Mouse (Mus musculus) heart, postnatal 0 days (tissue): Measurements from ENCODE around the gene Sgo1. TPM values are rescaled to one million over a fixed set of nuclear protein-coding genes. Genes with fewer than 3 reads are reported as not detected.
"Not testable (repeated sequence)": the region's sequence is repeated elsewhere in the genome, so short reads cannot be mapped to it uniquely, and the experiment has no call there.

Experiments
- ATAC-seq: fragments of 200-750 bp; cut with Nextera tagmentation; 2 replicates; pipeline ENCODE4 v1.8.0; 2017; ENCODE audit warnings: low read depth, moderate number of reproducible peaks, moderate library complexity; ENCODE audit not compliant: insufficient read depth
- DNase-seq: peaks from one replicate; pipeline ENCODE4 v3.0.0-alpha.2; 2016; ENCODE audit warnings: low spot score
- H3K27ac ChIP-seq: fragments of 300-500 bp; sonication (generic); 2 replicates; pipeline ENCODE4 v1.5.1; 2014; ENCODE audit warnings: low read depth, mild to moderate bottlenecking
- H3K27me3 ChIP-seq: fragments of 300-500 bp; sonication (generic); 2 replicates; pipeline ENCODE4 v1.6.1; 2014; ENCODE audit warnings: low read length, mixed read lengths; ENCODE audit not compliant: control insufficient read depth, insufficient read depth
- H3K36me3 ChIP-seq: fragments of 300-500 bp; sonication (generic); replicated peaks from 2 replicates; pipeline ENCODE4 v1.6.1; 2014; ENCODE audit warnings: low read length, mixed read lengths; ENCODE audit not compliant: control insufficient read depth, insufficient read depth
- H3K4me1 ChIP-seq: fragments of 300-500 bp; sonication (generic); 2 replicates; pipeline ENCODE4 v1.6.1; 2014; ENCODE audit warnings: antibody characterized with exemption; ENCODE audit not compliant: control insufficient read depth, insufficient read depth
- H3K4me2 ChIP-seq: fragments of 300-500 bp; sonication (generic); 2 replicates; pipeline ENCODE4 v1.6.1; 2014; ENCODE audit warnings: low read depth, mild to moderate bottlenecking, low read length, moderate library complexity
- H3K4me3 ChIP-seq: fragments of 300-500 bp; sonication (generic); 2 replicates; pipeline ENCODE4 v1.5.1; 2014; ENCODE audit warnings: low read depth, low read length
- H3K9ac ChIP-seq: fragments of 300-500 bp; sonication (generic); replicated peaks from 2 replicates; pipeline ENCODE4 v1.6.1; 2014; ENCODE audit warnings: low read depth, low read length, mixed read lengths
- H3K9me3 ChIP-seq: fragments of 300-500 bp; sonication (generic); replicated peaks from 2 replicates; pipeline ENCODE4 v1.6.1; 2016; ENCODE audit warnings: low read length; ENCODE audit not compliant: control insufficient read depth
- CTCF ChIP-seq: IDR thresholded peaks from 2 replicates; pipeline ENCODE4 v1.5.1; 2016; ENCODE audit warnings: antibody characterized with exemption, control low read depth, low read depth
- EP300 ChIP-seq: IDR thresholded peaks from 2 replicates; pipeline ENCODE4 v1.6.1; 2016; ENCODE audit warnings: antibody characterized with exemption, low read depth
- WGBS: fragments of 180-500 bp; shearing (Covaris S2); extraction: QIAGEN DNeasy Blood & Tissue Kit; methylation state at CpG from one replicate; pipeline ENCODE4 v1.1.7; 2014; 5-methylcytosine and 5-hydroxymethylcytosine counted together
- polyA plus RNA-seq: library from polyadenylated mRNA; unstranded; fragments of >200 nt; fragmentation: Nextera tagmentation; extraction: Ambion mirVana; gene quantifications from 2 replicates; pipeline ENCODE4 v1.2.1, GENCODE M21; 2015
- total RNA-seq: library from RNA; depleted of rRNA; stranded (reverse); fragments of >200 nt; gene quantifications from 2 replicates; pipeline ENCODE4 v1.2.3, GENCODE M21; 2014; ENCODE audit warnings: low replicate concordance

Sgo1 gene
- total and polyA plus RNA-seq, 2 experiments from 2014 or later = 1.3 to 8.3 TPM

DNA sequence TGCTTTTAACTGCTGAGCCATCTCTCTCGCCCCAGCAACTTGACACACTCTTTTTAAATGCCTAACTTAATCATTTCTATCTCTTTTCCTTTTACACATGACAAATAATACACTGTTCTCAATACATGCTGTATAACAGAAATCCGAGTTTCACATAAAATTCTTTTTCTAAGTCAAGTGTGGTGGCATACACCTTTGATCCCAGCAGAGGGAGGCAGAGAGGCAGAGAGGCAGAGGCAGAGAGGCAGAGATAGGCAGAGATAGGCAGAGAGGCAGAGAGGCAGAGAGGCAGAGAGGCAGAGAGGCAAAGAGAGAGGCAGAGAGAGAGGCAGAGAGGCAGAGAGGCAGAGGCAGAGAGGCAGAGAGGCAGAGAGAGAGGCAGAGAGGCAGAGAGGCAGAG is 31.7 kb downstream of the Sgo1 start:
- not testable (repeated sequence) for ATAC-seq, H3K9me3 ChIP-seq, H3K9ac ChIP-seq, H3K27me3 ChIP-seq, DNase-seq, H3K27ac ChIP-seq, H3K4me3 ChIP-seq, H3K4me1 ChIP-seq, H3K4me2 ChIP-seq
- peak; percentile 50 for TF ChIP-seq CTCF
- H3K36me3 ChIP-seq = peaks cover 89% of the 10 kb centered on the region
- WGBS = 68% methylated on average over 2 of the region's 2 CpGs

DNA sequence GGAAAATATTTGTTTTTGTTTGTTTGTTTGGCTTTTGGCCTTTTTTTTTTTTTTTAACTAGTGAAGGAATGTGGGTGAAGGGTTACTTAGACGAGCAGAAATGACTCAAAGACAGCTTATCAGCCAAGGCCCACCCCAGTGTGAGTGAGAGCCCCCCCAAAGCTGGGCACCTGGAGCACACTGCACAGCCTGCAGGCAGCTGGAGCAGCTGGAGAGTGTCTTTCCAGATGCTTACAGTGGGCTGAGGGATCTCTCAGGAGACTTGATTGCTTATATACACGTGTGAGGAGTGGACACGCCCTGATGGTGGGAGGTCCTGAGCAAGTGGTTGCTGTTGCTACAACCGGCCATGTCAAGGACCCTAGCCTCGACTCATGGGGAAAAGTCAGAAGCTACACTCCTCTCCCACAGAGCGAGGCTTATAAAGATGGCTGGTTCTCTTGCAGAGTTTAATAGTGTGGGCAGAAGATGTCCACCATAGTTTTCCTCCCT is 32.7 kb downstream of the Sgo1 start:
- ATAC-seq (no peak), DNase-seq (no peak)
- H3K4me2 ChIP-seq = no peak overlapping the region
- H3K9ac ChIP-seq = no peak overlapping the region
- peaks cover 87% of the 10 kb centered on the region for H3K36me3 ChIP-seq
- H3K27ac ChIP-seq = no peak overlapping the region
- H3K27me3 ChIP-seq = no peaks in the 10 kb centered on the region
- H3K9me3 ChIP-seq = no peaks in the 10 kb centered on the region
- TF ChIP-seq CTCF (no peak), EP300 (no peak)
- peaks cover 5% of the 10 kb centered on the region; the same call in 1 of the 2 replicates for H3K4me1 ChIP-seq
- 56% methylated on average over 6 of the region's 6 CpGs for WGBS
- H3K4me3 ChIP-seq = no peak overlapping the region

DNA sequence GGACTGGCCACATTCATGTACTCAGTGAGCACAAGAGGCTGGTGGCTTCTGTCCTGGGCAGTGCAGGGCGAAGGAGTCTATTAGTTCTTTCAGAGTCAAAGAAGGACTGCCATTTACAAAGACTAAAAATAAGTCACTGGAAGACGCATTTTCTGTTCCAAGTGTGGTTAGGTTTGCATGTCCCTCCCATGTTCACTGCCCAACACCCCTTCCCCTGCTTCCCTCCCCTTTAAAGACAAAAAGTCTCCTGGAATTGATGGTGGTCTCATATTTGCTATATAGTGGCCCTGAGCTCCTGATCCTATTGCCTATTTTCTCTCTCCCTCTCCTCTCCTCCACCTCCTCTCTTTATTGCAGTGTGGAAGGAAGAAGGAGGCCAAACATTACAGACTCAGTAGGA is 33.2 kb downstream of the Sgo1 start:
- DNase-seq (no peak), ATAC-seq (no peak)
- peaks cover 83% of the 10 kb centered on the region for H3K36me3 ChIP-seq
- H3K4me2 ChIP-seq = no peak overlapping the region
- TF ChIP-seq EP300 (no peak), CTCF (no peak)
- H3K9ac ChIP-seq = no peak overlapping the region
- H3K4me1 ChIP-seq = peaks cover 2% of the 10 kb centered on the region; the same call in 1 of the 2 replicates
- WGBS = 79% methylated on average over 2 of the region's 2 CpGs
- no peak overlapping the region for H3K27ac ChIP-seq
- no peaks in the 10 kb centered on the region for H3K9me3 ChIP-seq
- H3K4me3 ChIP-seq = no peak overlapping the region
- H3K27me3 ChIP-seq = no peaks in the 10 kb centered on the region

DNA sequence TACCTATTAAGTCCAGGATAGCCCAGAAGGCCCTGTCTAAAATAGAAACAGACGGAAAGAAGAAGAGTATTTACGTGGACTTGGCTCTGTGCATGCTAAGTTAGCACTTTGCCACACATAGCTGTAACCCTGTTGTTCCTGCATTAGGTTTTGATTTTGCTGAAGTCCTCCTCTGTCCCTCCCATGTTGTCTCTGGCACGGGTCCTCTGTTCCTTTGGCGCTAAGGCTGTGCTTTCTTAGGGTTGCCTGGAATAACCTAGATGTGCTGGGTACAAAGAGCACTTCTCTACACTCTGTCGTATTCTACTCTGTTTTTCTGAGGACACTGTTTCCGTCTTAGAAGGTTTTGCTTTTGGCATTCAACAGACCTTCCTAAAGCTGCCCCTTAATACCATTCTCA is 34.1 kb downstream of the Sgo1 start:
- H3K9ac ChIP-seq = no peak overlapping the region
- DNase-seq (no peak), ATAC-seq (no peak)
- no peak overlapping the region for H3K4me3 ChIP-seq
- 80% methylated on average over 6 of the region's 6 CpGs for WGBS
- no peak overlapping the region for H3K4me2 ChIP-seq
- H3K36me3 ChIP-seq = peaks cover 81% of the 10 kb centered on the region
- no peaks in the 10 kb centered on the region for H3K4me1 ChIP-seq
- TF ChIP-seq EP300 (no peak), CTCF (no peak)
- no peak overlapping the region for H3K27ac ChIP-seq
- no peaks in the 10 kb centered on the region for H3K9me3 ChIP-seq
- H3K27me3 ChIP-seq = no peaks in the 10 kb centered on the region

DNA sequence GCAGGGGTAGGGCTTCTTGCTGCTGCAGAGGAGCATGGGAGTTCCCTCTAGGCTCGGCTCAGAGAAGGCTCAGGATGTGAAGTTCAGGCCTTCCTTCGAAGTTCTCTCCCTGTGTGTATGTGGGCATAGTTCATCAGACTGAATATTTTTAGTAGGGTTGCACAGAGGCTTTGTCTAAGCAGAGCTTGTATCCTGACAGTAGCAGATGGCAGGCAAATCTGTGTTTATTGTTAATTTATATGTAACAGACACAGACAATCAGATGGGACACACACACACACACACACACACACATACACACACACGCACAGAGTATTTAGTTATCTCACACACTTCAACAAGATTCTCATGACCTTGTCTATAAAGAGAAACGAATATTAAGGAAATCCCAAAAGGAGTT is 34.5 kb downstream of the Sgo1 start:
- TF ChIP-seq CTCF (no peak), EP300 (no peak)
- Histone ChIP-seq H3K27me3 (no peaks in the 10 kb centered on the region), H3K9me3 (no peaks in the 10 kb centered on the region), H3K4me2 (no peak overlapping the region), H3K36me3 (peaks cover 80% of the 10 kb centered on the region), H3K4me3 (no peak overlapping the region), H3K27ac (no peak overlapping the region), H3K9ac (no peak overlapping the region), H3K4me1 (no peaks in the 10 kb centered on the region)
- 73% methylated on average over 4 of the region's 4 CpGs for WGBS
- DNase-seq (no peak), ATAC-seq (no peak)

DNA sequence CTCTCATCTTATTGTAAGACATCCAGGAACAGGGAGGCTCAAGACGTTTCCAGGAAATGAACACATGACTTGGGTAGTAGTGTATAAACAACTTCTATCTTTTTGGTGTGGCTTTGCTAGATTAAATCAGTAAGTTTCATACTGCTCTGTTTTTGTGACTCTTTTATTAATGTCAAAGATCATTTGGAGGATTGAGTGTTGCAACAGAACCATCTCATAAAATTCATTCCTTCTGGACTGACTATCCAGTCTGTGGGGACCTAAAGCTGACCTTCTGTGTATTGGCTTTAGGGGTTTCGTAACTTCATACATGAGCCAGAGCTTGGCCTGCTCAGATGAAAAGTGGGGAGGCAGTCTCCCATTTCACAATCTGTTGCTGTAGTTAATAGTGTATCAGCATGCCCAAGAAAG is 38.9 kb downstream of the Sgo1 start:
- no peaks in the 10 kb centered on the region for H3K27me3 ChIP-seq
- 62% methylated on average over 2 of the region's 2 CpGs for WGBS
- peaks cover 71% of the 10 kb centered on the region for H3K36me3 ChIP-seq
- H3K9ac ChIP-seq = no peak overlapping the region
- TF ChIP-seq EP300 = no peak
- H3K27ac ChIP-seq = no peak overlapping the region
- H3K9me3 ChIP-seq = no peaks in the 10 kb centered on the region
- ATAC-seq (no peak), DNase-seq (no peak)
- no peak overlapping the region for H3K4me3 ChIP-seq
- no peaks in the 10 kb centered on the region for H3K4me1 ChIP-seq
- H3K4me2 ChIP-seq = no peak overlapping the region
